Mouse (Mus musculus): ENCODE measurements around the gene B4galt7.

DNA sequence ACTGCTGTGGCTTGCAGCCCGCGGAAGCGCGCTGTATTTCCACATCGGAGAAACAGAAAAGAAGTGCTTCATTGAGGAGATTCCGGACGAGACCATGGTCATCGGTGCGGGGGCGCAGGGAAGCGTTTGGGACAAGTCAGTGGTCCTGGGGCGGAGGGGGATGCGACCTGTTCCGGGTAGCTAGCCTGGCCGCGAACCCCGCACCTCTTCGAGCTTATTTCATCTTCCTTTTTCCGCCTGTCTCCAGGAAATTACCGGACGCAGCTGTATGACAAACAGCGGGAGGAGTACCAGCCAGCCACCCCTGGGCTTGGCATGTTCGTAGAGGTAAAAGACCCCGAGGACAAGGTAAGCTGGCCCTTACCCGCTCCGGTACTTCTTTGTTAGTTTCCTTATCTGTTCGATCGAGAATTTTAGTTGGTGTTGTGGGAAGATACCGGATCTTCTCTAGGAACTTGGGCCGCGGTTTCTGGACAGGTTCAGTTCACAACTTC, 6.4 kb upstream of the B4galt7 start:
- TF ChIP-seq CHD1 (IDR thresholded peaks at IDR 0.05; ENCODE audit: low read depth, low read length) = no peak
- TF ChIP-seq CHD2 (IDR thresholded peaks at IDR 0.05; ENCODE audit: low read length) = no peak
- no peak for TF ChIP-seq ZNF384 (IDR thresholded peaks at IDR 0.05; ENCODE audit: low read depth, low read length)
- no peak for TF ChIP-seq RCOR1 (IDR thresholded peaks at IDR 0.05; ENCODE audit: low read depth, low read length)
- no peak for TF ChIP-seq ELF1 (IDR thresholded peaks at IDR 0.05; ENCODE audit: low read depth, low read length)
- TF ChIP-seq CTCF (IDR thresholded peaks at IDR 0.05 in 2 of 3, conservative IDR thresholded peaks at IDR 0.05 in 1 of 3; ENCODE audit: control insufficient read depth in 1 of 3, insufficient read depth in 1 of 3, low read depth in 2 of 3, low read length in 3 of 3, poor library complexity in 1 of 3, severe bottlenecking in 1 of 3) = no peak
- TF ChIP-seq GATA1 (IDR thresholded peaks at IDR 0.05; ENCODE audit: low read depth, low read length) = no peak
- TF ChIP-seq HCFC1 (IDR thresholded peaks at IDR 0.05; ENCODE audit: low read depth, low read length) = no peak
- no peak for TF ChIP-seq MEF2A (IDR thresholded peaks at IDR 0.05; ENCODE audit: extremely low read depth, insufficient replicate concordance, low read depth, low read length, poor library complexity, severe bottlenecking)
- no peak for TF ChIP-seq ZKSCAN1 (IDR thresholded peaks at IDR 0.05; ENCODE audit: low read depth, low read length)

All from MEL (cell line).